Mouse (Mus musculus) intestine, embryonic 15.5 days (tissue): ENCODE data around the gene Uncx. TPM values are rescaled to one million over a fixed set of nuclear protein-coding genes. Genes with fewer than 3 reads are reported as not detected.
A peak's percentile ranks its signal among the peaks of the same experiment; 100 is the strongest.

ENCODE experiments used
- ATAC-seq: fragments of 200-750 bp; cut with Nextera tagmentation; 2 replicates; pipeline ENCODE4 v1.8.0; 2017; ENCODE audit warnings: moderate TSS enrichment, moderate library complexity
- H3K27ac ChIP-seq: fragments of 300-500 bp; sonication (generic); 2 replicates; pipeline ENCODE4 v1.5.1; 2015; ENCODE audit warnings: mild to moderate bottlenecking, inconsistent platforms
- H3K27me3 ChIP-seq: fragments of 300-500 bp; sonication (generic); replicated peaks from 2 replicates; pipeline ENCODE4 v1.6.1; 2015; ENCODE audit warnings: inconsistent platforms
- H3K36me3 ChIP-seq: fragments of 300-500 bp; sonication (generic); 2 replicates; pipeline ENCODE4 v1.6.1; 2015; ENCODE audit warnings: inconsistent platforms
- H3K4me1 ChIP-seq: fragments of 300-500 bp; sonication (generic); replicated peaks from 2 replicates; pipeline ENCODE4 v1.6.1; 2015; ENCODE audit warnings: inconsistent platforms
- H3K4me2 ChIP-seq: fragments of 300-500 bp; sonication (generic); replicated peaks from 2 replicates; pipeline ENCODE4 v1.6.1; 2015; ENCODE audit warnings: mild to moderate bottlenecking, inconsistent platforms
- H3K4me3 ChIP-seq: fragments of 300-500 bp; sonication (generic); replicated peaks from 2 replicates; pipeline ENCODE4 v1.5.1; 2015; ENCODE audit warnings: inconsistent platforms
- H3K9ac ChIP-seq: fragments of 300-500 bp; sonication (generic); 2 replicates; pipeline ENCODE4 v1.6.1; 2015; ENCODE audit warnings: inconsistent platforms
- H3K9me3 ChIP-seq: fragments of 300-500 bp; sonication (generic); 2 replicates; pipeline ENCODE4 v1.6.1; 2016; ENCODE audit warnings: inconsistent platforms
- WGBS: fragments of 180-500 bp; shearing (Covaris S2); methylation state at CpG from one replicate; pipeline ENCODE4 v1.1.7; 2015; 5-methylcytosine and 5-hydroxymethylcytosine counted together
- polyA plus RNA-seq: library from polyadenylated mRNA; unstranded; fragments of >200 nt; fragmentation: Nextera tagmentation; extraction: Ambion mirVana; gene quantifications from 2 replicates; pipeline ENCODE4 v1.2.1, GENCODE M21; 2015

The Uncx gene
- polyA plus RNA-seq, 1 experiment from 2014 or later: not detected

DNA sequence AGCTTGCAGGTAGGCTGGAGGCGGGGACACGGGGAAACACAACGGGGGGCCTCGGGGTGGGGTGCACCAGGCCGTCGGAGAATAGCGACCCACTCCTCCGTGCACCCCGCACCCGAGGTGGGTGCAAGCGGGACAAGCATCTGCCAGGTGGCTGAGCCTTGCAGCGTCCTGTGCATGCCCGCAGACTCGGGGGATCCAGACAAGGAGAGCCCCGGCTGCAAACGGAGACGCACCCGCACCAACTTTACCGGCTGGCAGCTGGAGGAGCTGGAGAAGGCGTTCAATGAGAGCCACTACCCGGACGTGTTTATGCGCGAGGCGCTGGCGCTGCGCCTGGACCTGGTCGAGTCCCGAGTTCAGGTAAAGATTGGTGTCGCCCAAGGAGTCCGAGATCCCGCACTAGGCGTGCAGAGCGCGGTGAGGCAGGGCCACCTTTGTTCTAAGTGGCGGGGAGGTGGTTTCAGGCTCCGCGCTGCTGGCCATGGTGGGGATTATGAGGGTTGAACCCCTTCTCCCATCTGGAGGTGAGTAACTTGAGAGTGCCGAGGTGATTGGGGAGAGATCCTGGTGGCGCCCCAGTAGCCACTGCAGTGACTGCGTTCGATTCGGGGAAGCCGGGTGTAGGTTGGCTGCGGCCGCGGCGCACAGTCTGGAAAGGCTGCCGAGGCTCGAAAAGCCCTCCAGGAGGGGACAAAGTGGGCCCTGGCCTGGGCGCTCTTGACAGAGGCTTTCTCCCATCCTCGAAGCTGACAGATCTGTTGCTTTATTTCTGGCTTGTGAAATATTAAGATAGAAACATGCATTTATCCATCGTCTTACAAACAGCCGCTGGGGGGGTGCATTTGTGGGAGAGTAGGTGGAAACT, 1.2 kb downstream of the Uncx start:
- Histone ChIP-seq H3K4me3 (no peak overlapping the region), H3K36me3 (no peaks in the 10 kb centered on the region), H3K4me2 (no peak overlapping the region), H3K4me1 (0 out of 2 replicates have a peak, but pooled peaks cover 9% of the 10 kb centered on the region), H3K27me3 (peaks cover 91% of the 10 kb centered on the region), H3K9ac (no peak overlapping the region), H3K9me3 (no peaks in the 10 kb centered on the region), H3K27ac (no peak overlapping the region)
- no peak for ATAC-seq
- WGBS: 1% methylated on average over 54 of the region's 54 CpGs

DNA sequence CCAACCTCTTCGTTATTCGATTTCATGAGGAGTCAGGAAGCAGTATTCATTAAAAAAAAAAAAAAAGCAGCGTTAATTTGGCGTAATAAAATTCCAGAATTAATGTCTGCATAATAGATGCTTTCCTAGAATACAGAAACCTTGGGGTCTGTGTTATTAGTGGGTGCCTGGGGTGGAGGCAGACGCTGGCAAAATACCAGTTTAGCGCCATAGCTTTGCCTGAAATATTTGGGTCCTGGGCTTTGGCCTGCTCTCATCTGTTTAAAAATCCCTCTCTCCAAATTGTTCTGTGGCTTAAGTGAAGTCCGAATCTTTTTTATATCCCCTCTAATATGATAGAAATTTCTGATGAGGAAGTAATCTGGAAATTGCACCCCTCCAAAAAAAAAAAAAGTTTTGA, 1.9 kb downstream of the Uncx start:
- Histone ChIP-seq H3K9me3 (no peaks in the 10 kb centered on the region), H3K27ac (no peak overlapping the region), H3K27me3 (peaks cover 95% of the 10 kb centered on the region), H3K36me3 (no peaks in the 10 kb centered on the region), H3K4me1 (0 out of 2 replicates have a peak, but pooled peaks cover 8% of the 10 kb centered on the region), H3K4me3 (no peak overlapping the region), H3K4me2 (no peak overlapping the region), H3K9ac (no peak overlapping the region)
- ATAC-seq: no peak
- 5% methylated on average over 7 of the region's 7 CpGs for WGBS

DNA sequence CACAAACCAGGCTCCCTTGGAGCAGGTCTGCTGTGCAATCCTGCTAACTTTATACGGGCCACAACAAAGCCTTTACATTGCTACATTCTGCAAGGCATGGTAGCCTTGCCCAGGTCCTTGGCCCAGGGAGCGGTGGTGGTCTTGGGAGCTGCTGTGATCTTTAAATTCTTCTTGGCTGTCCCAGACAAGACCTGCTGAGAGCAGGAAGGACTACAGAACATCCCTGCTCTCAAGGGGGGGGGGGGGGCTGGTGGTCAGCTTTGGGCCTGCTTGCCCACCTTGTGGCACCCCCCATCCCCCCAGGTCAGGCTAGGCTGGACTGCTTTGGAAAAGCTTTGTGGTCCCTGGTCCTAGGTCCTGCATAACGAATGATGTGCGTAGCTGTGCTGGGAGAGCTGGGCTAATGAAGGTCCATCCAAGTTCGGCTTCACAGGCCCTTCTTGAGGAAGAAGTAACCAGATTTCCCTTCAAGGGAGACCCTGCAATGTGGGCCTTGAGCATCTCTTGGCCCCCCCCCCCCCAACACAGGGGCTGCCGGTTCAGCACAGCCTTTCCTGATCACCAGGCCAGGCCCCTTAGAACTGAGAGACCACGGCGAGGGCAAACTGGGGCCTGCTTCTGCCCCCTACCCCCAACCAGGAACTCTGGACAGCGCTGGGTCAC, 2.5 kb downstream of the Uncx start:
- H3K9ac ChIP-seq: no peak overlapping the region
- no peaks in the 10 kb centered on the region for H3K36me3 ChIP-seq
- H3K4me3 ChIP-seq: no peak overlapping the region
- no peak overlapping the region for H3K27ac ChIP-seq
- ATAC-seq: no peak
- H3K27me3 ChIP-seq: peaks cover 95% of the 10 kb centered on the region
- H3K4me1 ChIP-seq: 0 out of 2 replicates have a peak, but pooled peaks cover 5% of the 10 kb centered on the region
- 5% methylated on average over 9 of the region's 9 CpGs for WGBS
- no peak overlapping the region for H3K4me2 ChIP-seq
- H3K9me3 ChIP-seq: no peaks in the 10 kb centered on the region

DNA sequence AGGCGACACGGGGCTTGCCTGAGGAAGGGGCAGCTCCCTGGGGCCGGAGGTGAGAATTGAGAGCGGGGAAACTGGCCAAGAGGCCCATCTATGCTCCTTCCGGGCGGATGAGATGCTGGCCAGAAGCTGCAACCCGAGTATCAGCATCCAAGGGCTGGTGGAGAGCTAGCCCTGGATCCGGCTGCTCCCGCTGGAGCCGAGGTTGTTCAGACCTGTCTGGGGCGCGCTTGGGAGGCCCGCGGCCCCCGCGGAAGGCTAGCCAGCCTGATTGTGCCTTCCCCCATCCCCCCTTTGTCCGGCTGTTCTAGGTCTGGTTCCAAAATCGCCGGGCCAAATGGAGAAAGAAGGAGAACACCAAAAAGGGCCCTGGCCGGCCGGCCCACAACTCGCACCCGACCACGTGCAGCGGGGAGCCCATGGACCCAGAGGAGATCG, 3.1 kb downstream of the Uncx start:
- H3K4me3 ChIP-seq: no peak overlapping the region
- H3K27me3 ChIP-seq: peaks cover 95% of the 10 kb centered on the region
- ATAC-seq: no peak
- no peaks in the 10 kb centered on the region for H3K36me3 ChIP-seq
- no peak overlapping the region for H3K27ac ChIP-seq
- 0 out of 2 replicates have a peak, but pooled peaks cover 5% of the 10 kb centered on the region for H3K4me1 ChIP-seq
- no peaks in the 10 kb centered on the region for H3K9me3 ChIP-seq
- under 1% methylated on average over 26 of the region's 26 CpGs for WGBS
- H3K9ac ChIP-seq: no peak overlapping the region
- no peak overlapping the region for H3K4me2 ChIP-seq

DNA sequence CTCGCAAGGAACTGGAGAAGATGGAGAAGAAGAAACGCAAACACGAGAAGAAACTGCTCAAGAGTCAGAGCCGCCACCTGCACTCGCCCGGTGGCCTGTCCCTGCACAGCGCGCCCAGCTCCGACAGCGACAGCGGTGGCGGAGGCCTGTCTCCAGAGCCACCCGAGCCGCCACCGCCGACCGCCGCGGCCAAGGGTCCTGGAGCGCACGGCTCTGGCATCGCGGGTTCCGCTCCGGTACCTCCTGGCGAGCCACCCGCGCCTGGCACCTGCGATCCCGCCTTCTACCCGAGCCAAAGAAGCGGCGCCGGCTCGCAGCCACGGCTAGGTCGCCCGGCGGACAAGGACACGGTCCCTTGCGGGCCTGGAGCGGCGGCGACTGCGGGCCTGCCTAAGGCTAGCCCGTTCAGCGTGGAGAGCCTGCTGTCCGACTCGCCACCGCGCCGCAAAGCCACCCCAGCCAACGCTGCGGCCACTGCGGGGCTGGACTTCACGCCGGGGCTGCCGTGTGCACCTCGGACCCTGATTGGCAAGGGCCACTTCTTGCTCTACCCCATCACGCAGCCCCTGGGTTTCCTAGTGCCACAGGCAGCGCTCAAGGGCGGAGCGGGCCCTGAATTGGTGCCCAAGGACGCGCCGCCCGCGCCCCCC, 3.6 kb downstream of the Uncx start:
- Histone ChIP-seq H3K9me3 (no peaks in the 10 kb centered on the region), H3K9ac (no peak overlapping the region), H3K27me3 (peaks cover 95% of the 10 kb centered on the region), H3K4me3 (peak overlapping the region; percentile 9; the same call in 1 of the 2 replicates), H3K27ac (no peak overlapping the region), H3K4me1 (0 out of 2 replicates have a peak, but pooled peaks cover 5% of the 10 kb centered on the region), H3K4me2 (no peak overlapping the region), H3K36me3 (no peaks in the 10 kb centered on the region)
- no peak for ATAC-seq
- WGBS: under 1% methylated on average over 68 of the region's 68 CpGs

DNA sequence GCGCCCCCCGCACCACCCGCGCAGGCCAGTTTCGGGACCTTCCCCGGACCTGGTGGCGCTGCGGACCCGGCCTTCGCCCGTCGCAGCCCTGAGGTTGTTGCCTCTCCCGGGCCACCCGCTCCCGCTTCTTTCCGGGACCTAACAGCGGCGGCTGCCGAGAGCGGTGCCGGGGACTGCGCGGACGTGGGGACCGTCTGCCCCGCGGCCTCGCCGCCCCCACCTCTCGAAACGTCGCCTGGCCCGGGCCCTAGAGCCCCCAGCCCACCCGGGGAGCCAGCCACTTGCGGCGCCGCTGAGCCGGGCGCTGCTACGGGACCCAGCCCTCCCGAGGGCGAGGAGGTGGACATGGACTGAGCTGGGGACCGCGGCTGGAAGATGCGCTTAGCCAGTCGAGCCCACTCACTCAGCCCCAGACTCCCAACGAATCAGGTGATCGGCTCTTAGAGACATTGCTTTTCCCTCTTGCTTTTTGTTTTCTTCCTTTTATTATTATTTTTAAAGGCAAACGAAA, 4.2 kb downstream of the Uncx start:
- ATAC-seq: no peak
- Histone ChIP-seq H3K27ac (no peak overlapping the region), H3K4me2 (no peak overlapping the region), H3K36me3 (no peaks in the 10 kb centered on the region), H3K4me1 (0 out of 2 replicates have a peak, but pooled peaks cover 5% of the 10 kb centered on the region), H3K27me3 (peaks cover 95% of the 10 kb centered on the region), H3K9ac (no peak overlapping the region), H3K4me3 (peak overlapping the region; percentile 9; the same call in 1 of the 2 replicates), H3K9me3 (no peaks in the 10 kb centered on the region)
- WGBS: 1% methylated on average over 49 of the region's 49 CpGs

DNA sequence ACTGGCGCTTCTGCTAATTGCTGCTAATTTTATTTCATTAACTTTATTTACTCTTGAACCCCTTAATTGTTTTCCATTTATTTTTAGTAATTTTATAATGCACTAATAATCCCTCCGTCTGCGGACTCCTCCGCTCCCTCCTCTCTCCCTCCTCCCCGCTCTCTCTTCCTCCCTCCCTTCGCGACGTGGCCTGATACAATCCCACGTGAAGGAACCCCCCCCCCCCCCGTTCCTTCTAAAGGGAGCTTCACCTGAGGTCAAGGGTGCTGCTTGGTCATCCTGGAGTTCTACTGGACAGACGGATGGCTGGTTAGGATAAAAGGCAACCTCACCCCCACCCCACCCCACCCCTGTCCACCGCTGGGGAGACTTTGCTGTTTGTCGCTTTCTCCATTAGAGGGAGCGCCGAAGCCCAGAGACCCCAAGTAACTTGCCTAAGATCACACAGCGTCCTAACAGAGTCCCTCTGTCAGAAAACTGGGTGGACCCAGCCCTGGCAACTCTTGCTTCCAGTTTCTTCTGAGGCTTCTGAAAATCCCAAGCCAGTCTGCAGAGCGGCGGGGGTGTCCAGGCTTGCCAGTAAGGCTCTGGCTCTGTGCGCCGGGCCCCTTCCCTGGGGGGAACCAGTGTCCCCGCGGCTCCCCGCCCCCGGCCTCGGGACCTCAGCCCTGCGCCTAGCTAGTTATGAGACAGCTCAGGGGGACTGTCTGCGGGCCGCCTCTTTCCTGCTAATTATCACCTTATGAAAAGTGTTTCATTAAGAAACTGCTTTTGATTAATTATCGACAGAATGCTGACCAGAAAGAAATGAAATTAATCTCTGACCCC, 10.4 kb downstream of the Uncx start:
- H3K4me1 ChIP-seq: peaks cover 10% of the 10 kb centered on the region
- peaks cover 94% of the 10 kb centered on the region for H3K27me3 ChIP-seq
- H3K36me3 ChIP-seq: no peaks in the 10 kb centered on the region
- H3K4me3 ChIP-seq: no peak overlapping the region
- H3K9ac ChIP-seq: no peak overlapping the region
- H3K27ac ChIP-seq: no peak overlapping the region
- no peaks in the 10 kb centered on the region for H3K9me3 ChIP-seq
- no peak for ATAC-seq
- 4% methylated on average over 29 of the region's 29 CpGs for WGBS
- H3K4me2 ChIP-seq: no peak overlapping the region

DNA sequence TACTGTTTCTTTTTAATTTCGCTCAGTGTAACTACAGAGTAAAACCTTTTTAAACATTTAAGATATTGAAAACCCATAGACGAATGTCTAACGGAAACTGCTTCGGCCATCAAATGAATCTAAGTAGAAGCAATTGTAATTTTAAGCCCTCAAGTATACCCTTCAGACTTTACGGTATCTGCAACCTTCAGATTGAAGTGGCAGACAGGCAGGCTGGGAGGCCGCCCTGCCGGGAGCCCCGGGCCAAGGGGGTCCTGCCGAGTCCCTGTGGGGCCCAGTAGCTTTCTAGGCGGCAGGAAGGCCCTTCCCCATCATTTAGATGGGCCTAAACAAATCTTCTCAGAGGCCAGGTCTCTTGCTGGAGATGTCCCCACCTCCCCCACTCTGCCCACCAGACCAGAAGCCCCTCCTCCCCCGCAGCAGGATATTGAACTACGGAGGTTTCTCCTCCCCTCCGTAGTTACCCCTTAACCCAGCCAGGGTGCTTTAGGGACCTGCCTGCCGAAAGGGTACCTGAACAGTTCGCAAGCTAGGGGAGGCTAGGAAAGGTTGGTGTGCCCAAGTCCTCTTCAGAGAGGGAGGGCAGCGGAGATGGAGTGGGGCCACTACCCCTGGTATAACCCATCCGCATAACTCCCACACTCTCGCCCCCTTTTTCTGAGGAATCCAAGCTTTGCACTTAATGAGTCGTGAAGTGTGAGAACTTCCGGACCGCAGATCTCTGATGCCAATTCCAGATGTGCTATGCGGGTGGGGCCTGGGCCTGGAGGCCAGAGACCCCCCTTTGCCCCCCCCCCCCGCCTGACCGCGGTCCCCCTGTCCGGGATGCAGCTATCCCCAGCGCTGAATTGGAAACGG, 11.4 kb downstream of the Uncx start:
- Histone ChIP-seq H3K9ac (no peak overlapping the region), H3K4me3 (no peak overlapping the region), H3K9me3 (no peaks in the 10 kb centered on the region), H3K27me3 (peaks cover 93% of the 10 kb centered on the region), H3K4me1 (peaks cover 18% of the 10 kb centered on the region), H3K27ac (no peak overlapping the region), H3K4me2 (no peak overlapping the region), H3K36me3 (no peaks in the 10 kb centered on the region)
- ATAC-seq: no peak
- 3% methylated on average over 28 of the region's 28 CpGs for WGBS

DNA sequence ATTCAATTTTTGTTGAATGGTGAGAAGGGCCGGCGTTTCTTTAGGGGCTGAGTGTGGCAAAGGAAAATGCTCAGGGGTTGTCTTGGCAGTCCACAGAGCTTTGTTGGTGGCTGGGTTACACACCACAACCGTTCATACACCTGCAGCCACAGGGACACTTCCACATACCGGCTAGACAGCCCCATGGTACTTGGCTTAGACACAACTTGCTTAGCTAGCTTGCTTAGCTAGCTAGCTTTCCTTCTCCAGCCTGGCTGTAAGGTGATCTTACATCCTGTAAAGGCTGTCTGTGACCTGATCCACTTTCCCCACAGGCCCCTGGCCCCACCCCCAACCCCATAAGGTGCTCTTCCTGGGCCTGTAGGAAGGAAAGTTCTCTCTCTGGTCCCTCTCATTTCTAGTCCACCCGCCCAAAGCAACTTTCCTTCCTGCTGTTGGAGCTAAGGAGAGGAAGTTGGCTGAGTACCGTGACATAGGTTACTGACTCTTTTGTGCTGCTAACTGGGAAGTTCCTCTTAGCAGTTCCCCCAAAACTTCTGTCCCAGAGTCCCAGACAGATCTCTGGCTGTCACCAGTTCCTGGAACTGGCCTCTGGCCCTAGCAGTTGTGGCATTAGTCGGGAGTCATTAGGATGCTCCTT, 12.3 kb downstream of the Uncx start:
- H3K4me2 ChIP-seq: no peak overlapping the region
- H3K36me3 ChIP-seq: no peaks in the 10 kb centered on the region
- 8% methylated on average over 7 of the region's 7 CpGs for WGBS
- peaks cover 18% of the 10 kb centered on the region for H3K4me1 ChIP-seq
- no peak overlapping the region for H3K4me3 ChIP-seq
- H3K9ac ChIP-seq: no peak overlapping the region
- no peak overlapping the region for H3K27ac ChIP-seq
- no peak for ATAC-seq
- no peaks in the 10 kb centered on the region for H3K9me3 ChIP-seq
- peaks cover 93% of the 10 kb centered on the region for H3K27me3 ChIP-seq

DNA sequence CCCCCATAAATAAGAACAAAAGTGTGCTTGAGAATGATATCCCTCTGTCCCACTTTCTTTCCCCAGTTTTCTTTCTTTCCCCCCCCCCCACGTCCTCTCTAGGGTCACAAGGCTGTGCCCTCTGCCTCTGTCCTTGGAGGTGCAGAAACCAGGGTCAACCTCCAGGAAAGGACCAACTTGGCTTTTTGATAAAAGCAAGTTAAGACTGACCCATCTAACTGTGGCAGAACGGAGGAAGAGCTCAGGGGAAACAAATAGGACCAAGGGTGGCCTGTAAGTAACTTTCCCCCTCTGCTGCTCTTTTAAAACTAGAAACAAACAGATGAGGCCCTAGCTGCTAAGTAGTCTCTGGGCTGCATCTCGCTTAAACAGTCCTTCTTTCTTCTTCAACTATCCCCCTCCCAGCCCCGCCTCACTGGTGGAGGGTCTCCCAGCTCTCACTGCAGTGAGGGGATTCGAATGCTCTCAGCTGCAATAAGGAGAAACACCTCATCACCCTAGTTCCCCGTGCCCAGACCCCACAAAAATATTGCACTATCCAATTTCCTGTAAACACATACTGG, 12.9 kb downstream of the Uncx start:
- Histone ChIP-seq H3K9ac (no peak overlapping the region), H3K27ac (no peak overlapping the region), H3K4me2 (no peak overlapping the region), H3K9me3 (no peaks in the 10 kb centered on the region), H3K4me1 (peaks cover 18% of the 10 kb centered on the region), H3K4me3 (no peak overlapping the region), H3K36me3 (no peaks in the 10 kb centered on the region), H3K27me3 (peaks cover 87% of the 10 kb centered on the region)
- WGBS: 8% methylated on average over 6 of the region's 6 CpGs
- no peak for ATAC-seq
